Mouse (Mus musculus) gastrocnemius, postnatal 36 days (tissue): Measurements from ENCODE around the gene Plekhh1. TPM values are rescaled to one million over a fixed set of nuclear protein-coding genes. Genes with fewer than 3 reads are reported as not detected.
A peak's percentile ranks its signal among the peaks of the same experiment; 100 is the strongest.

ENCODE experiments used
- DNase-seq, 2 experiments: peaks; one replicate each; pipeline ENCODE4 v3.0.0; 2022
- intact Hi-C: fragments of 180-260 bp; cut with DNase I; formaldehyde crosslinking; loops from one replicate; pipeline ENCODE4 v1.15.1; 2025
- long read RNA-seq, 2 experiments: library from polyadenylated mRNA; stranded (forward); transcript quantifications; one replicate each; pipeline ENCODE4 v2.0.0; 2021
- total RNA-seq, 2 experiments: library from RNA; stranded (reverse); gene quantifications; 2 replicates each; pipeline ENCODE4 v1.2.3; 2021

Plekhh1 gene
- 1 to 10 TPM; 1.1 to 1.3 TPM for total RNA-seq
- long read RNA-seq, experiment 1: 0 reads
- long read RNA-seq, experiment 2, partial matches to known transcripts: 0 of 1 reads
- long read RNA-seq, experiment 2, other reads (novel, unspliced or antisense): 1 of 1 reads

DNA sequence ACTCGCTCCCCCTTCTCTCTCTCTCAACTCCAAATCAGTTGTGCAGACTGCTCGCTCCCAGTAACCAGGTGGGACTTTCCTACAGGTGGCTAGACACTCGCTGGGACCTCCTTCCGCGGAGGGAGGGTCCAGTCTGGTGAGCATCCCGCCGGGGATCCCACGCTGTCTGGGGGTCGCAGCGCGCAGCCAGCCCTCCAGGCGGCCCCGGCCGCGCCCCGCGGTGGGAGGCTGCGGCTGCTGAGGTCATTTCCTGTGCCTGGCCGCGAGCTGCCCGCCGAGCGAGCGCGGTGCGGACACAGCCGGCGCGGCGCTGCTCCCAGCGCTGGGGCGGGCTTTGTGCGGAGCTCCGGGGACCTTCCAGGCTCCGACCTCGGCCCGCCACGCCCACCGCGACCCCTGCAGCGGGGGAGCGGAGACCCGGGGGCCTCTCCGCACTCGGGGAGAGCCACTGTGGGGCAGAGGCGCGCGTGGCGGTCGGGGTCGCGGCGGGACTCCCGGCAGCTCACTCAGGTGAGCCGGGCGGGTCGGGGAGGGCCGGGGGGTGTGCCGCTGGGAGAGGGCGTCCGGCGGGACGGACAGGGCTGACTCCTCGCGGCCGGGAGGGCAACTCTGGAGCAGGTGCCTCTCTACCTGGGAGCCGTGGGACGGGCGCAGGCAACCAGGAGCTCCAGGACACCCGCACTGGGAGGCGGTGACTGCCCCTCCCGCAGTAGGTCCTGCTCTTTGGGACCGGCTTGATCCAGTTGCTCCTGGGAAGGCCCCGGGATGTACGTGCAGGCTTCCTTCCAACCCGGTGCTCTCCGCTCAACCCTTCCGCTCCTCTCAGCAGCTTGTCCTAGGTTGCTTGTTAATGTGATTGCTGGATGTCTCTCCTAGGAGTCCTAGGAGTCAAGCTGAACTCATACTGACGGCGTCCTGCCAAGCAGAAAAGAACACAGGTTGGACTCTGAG, at the start of gene Plekhh1:
Plekhh1 (plus strand) TSS at position 253 of the 951 bp plus-strand sequence.
- intact Hi-C loops: no loop called here
- peak; percentile 17 to 29 for DNase-seq

DNA sequence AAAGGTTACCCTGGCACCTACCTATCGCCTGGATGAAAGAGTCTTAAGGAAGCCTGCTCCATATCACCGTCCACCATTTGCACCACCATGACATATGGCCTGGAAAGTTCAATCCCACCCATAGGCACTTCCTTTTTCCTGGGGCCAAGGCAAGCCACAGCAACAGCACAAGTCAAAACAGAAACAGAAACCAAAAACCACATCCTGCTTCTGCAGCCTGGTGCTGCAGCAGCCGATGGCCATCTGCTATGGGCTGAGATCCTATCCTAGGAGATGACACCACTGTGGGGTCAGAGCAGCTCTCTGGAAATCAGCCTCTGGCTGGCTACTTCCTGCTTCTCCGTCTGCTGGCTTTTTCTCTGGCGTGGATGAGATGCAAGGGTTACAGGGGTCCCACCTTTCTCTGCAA, 48.3 kb upstream of the Plekhh1 start:
- intact Hi-C loops: no loop called here
- no peak for DNase-seq

GRCm38 (mm10) chr12:78981131-78981530, 47.8 kb upstream of the Plekhh1 start:
- no peak for DNase-seq
- intact Hi-C loops: no loop called here

DNA sequence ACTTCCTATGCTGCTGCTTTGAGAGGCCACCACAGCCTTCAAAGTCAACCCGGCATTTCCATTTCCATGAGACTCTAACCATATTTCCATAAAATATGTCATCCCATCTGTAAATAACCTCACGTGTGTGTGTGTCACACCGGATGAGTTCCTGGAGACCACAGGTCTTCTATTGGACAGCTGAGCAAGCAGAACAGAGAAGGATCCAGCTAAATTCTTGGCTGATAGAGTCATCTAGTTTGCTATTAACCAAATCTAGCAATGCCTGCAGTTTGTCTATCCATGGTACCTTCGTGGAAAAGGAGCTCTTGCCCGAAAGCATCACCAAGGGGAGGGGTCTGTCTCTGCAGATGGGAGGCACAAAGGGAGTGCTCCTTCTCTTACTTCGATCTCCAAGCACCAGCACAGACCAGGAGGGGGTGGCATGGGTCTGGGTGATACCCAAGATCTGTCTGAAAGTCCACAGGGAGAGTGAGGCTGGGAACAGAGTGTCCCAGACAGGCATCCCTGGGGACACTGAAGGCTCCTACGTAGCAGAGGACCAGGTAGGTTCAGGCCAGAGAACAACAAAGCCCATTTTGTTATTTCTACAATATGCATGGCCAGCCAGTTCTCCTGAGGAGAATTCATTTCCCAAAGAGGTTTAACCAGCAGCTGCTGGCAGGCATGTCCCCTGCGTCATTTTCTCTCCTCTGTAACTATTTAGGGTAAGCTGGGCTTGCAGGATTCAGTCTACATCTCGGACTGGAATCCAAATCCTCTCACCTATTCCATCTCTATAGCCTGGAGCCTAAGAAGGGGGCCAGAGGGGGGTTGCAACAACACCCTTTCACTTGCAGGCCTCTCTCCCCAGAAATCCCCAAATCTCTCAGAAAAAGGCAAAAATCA, 46.8 kb upstream of the Plekhh1 start:
- no peak for DNase-seq
- intact Hi-C loops: no loop called here

GRCm38 (mm10) chr12:78983296-78984034, 45.5 kb upstream of the Plekhh1 start:
- intact Hi-C loops: no loop called here
- DNase-seq: no peak

DNA sequence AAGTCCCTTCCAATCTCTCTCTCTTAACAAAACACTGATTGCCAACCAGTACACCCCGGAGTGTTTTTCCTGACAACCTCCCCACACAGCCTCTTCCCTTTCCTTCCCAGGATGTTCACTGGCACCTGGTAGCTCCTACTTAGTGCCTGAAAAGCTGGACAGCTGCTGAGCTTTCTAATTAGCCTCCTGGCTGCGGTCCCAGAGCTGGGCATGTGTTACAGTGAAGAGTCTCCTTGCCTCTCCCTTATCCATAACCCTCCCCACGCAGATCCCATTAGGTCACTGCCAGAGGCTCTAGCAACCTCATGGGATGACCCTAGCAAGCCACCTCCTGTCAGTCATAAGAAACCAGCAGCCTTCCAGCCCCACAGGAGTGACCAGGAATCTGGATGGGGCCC, 44.9 kb upstream of the Plekhh1 start:
- intact Hi-C loops: no loop called here
- DNase-seq: peak; percentile 54 to 71

DNA sequence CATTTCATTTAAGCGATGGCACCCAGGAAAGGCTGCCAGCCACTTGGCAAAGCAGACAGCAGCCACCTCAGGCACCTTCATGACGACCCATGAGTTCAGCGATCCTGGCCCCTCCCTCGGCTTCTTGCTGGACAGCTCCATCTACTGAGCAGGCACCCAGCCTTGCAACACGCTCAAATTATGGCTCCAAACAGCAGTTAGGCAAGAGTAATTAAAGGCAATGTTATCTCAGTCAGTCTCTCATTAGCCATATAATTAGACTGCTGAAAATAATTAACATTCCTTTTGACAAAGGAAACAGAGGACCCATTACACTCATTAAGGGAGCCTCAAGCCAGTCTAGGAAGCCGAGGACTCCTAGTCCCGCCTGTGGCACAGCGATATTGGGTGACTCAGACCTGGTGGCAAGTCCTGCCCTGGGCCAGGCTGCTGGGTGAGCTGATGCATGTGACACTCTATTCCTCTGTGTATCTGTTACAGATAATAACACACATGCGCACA, 41.3 kb upstream of the Plekhh1 start:
- intact Hi-C loops: loop anchor here (2.0 kb wide), 1 partner anchor 69 kb away; no protein-coding TSS in a partner anchor
- no peak for DNase-seq

DNA sequence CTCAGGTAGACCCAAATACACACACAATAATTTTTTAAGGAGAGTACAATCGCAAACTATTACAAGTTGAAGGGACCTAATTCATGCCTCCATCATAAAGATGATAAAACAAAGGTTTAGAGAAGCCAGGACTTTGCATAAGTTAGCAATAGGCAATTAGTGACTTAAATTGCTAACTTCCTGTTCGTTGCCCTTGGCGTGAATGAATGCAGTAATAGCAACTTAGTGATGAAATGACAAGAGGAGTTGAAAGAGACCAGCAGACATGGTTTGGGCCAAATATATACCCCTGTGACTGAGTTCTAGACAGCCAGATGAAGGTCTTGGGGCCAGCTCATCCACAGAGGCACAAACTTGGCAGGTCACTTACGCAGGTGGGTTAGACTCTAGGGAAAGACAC, 32.7 kb upstream of the Plekhh1 start:
- intact Hi-C loops: no loop called here
- no peak for DNase-seq

DNA sequence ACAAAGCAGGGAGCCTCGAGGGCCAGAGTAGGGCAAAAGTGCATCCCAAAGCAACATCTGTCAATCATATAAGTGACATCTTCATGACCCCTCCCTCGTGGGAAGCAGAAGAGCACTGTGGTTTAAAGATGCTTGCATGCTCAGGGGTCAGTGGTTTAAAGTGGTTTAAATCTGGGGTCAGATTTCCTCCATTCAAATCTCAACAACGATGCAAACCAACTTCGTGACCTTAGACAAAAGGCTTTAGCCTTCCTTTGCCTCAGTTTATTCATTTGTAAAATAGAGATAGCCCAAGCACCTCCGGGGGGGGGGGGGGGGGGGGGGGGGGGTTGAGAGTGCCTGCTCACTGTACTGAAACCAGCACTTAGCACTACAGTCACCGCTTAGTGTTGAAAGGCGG, 32.3 kb upstream of the Plekhh1 start:
- intact Hi-C loops: no loop called here
- no peak for DNase-seq

- no peak for DNase-seq
- intact Hi-C loops: no loop called here
Measured at GRCm38 (mm10) chr12:79002406-79002805, 26.6 kb upstream of the Plekhh1 start.

DNA sequence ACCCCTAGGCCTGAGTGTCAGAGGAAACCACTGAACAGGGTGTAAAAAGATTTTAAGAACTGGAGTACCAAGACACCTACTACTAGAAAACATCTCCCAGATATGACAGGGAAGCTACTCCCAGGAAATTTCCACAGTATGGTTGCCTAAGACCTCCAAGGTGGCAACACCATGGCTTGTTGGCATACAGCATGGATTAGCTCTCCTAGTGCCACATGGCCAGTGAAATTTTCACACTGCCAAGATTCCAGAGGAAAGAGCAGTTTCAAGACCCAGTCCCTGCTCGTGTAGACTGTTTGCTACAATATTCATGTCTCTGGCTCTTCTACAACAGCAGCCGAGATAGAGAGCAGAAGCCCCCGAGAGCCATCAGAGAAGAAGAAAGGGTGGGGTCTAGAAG, 26.0 kb upstream of the Plekhh1 start:
- intact Hi-C loops: no loop called here

GRCm38 (mm10) chr12:79005456-79005855, 23.5 kb upstream of the Plekhh1 start:
- DNase-seq: no peak
- intact Hi-C loops: loop anchor here (5.0 kb wide), 1 partner anchor 88 kb away; no protein-coding TSS in a partner anchor

More for the DNA sequence above, 26.0 kb upstream of the Plekhh1 start:
- DNase-seq: no peak

GRCm38 (mm10) chr12:79006076-79006475, 22.9 kb upstream of the Plekhh1 start:
- DNase-seq: no peak
- intact Hi-C loops: loop anchor here (5.0 kb wide), 1 partner anchor 89 kb away; no protein-coding TSS in a partner anchor

DNA sequence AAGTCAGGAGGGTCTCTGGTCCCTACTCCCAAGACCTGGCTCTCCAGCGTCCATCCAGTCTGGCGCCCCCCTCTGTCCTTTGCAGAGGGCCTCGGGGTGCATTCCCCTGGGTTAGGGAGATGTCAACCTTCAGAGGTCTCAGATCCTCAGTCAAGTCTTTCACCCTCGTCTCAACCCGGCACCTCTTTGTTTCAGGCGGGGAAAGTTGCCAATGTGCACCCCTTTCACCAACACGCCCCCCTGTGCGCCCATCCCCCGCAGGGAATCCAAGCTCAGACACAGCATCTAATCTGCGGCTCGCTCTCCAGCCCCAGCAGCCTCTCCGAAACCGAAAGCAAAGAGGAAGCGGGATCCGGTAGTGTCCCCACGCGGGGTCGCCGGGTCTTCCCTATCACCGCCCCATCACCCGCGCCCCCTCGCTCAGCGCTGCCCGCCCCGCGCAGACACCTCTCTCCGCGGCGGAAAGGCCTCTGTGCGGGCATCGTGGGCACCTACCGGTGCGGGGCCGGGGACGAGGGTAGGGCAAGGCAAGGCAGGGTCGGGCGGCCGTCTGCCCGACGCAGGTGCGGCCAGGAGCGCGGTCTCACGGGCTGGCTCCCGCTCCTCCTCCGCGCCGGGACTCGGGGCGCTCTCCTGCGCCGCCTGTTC, 22.4 kb upstream of the Plekhh1 start:
- DNase-seq: peak; percentile 28 to 52
- intact Hi-C loops: loop anchor here (5.0 kb wide), 1 partner anchor 89 kb away; no protein-coding TSS in a partner anchor

- DNase-seq: peak; percentile 22 to 48
- intact Hi-C loops: loop anchor here (5.0 kb wide), 1 partner anchor 90 kb away; no protein-coding TSS in a partner anchor
Measured at GRCm38 (mm10) chr12:79007126-79007753, 21.7 kb upstream of the Plekhh1 start, which contains the start of gene Tmem229b. Gene Tmem229b, minus strand, starts transcription at chr12:79007627.

DNA sequence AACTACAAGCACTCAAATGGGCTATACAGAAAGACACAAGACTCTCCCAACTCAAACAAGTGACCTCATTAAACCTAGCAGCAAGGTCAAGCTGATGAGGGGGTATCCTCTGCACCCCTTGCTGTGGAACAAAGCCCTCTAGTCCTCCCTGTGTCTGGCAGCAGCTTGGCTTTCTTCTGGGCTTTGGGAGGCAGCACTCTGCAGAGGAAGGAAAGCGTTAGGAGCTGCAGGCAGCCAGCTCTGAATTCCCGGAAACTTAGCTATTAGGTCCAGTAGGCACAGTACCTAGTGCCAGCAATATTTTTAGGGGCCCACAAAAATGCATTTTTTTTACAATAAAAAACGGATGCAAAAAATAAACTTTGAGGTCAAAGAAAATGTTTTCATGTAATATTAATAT, 18.4 kb upstream of the Plekhh1 start:
- no peak for DNase-seq
- intact Hi-C loops: no loop called here

GRCm38 (mm10) chr12:79016109-79016508, 12.9 kb upstream of the Plekhh1 start:
- no peak for DNase-seq
- intact Hi-C loops: no loop called here

DNA sequence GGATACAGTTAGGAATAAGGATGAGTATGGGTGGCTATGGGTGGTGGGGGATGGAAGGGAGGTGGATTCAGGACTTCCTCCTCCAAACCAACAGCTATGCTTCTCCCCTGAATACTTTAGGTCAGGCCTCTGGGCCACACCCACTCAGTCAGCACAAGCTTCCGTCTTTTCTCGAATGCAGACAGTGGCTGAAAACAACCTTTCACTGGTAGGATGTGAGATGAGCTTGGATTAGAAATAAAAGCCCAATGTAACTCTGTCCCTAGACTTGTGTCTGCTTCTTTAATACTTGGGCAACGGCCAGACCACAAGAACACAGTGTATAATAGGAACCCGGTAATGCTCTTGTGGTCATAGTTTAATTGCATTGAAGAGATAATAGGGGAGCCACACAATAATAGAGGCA, 11.0 kb upstream of the Plekhh1 start:
- intact Hi-C loops: no loop called here
- DNase-seq: no peak

- intact Hi-C loops: no loop called here
- no peak for DNase-seq
Measured at GRCm38 (mm10) chr12:79021902-79022301, 7.1 kb upstream of the Plekhh1 start.
